Mouse (Mus musculus): Measurements from ENCODE around the gene Plxna1.

The Plxna1 gene

GRCm38 (mm10) chr6:89285116-89285515 is 77.3 kb downstream of the Plxna1 start:
- TF ChIP-seq GATA4 (IDR thresholded peaks at IDR 0.05; ENCODE audit: insufficient replicate concordance, low read length): no peak

GRCm38 (mm10) chr6:89283095-89283494 is 79.3 kb downstream of the Plxna1 start:
- no peak for TF ChIP-seq GATA4 (IDR thresholded peaks at IDR 0.05; ENCODE audit: insufficient replicate concordance, low read length)

- TF ChIP-seq GATA4 (IDR thresholded peaks at IDR 0.05; ENCODE audit: insufficient replicate concordance, low read length): no peak
Observed at GRCm38 (mm10) chr6:89282626-89283025, 79.8 kb downstream of the Plxna1 start.

GRCm38 (mm10) chr6:89281492-89282332 is 80.7 kb downstream of the Plxna1 start:
- TF ChIP-seq GATA4 (IDR thresholded peaks at IDR 0.05; ENCODE audit: insufficient replicate concordance, low read length): no peak

GRCm38 (mm10) chr6:89280555-89280954 is 81.9 kb downstream of the Plxna1 start:
- no peak for TF ChIP-seq GATA4 (IDR thresholded peaks at IDR 0.05; ENCODE audit: insufficient replicate concordance, low read length)

- no peak for TF ChIP-seq GATA4 (IDR thresholded peaks at IDR 0.05; ENCODE audit: insufficient replicate concordance, low read length)
Observed at GRCm38 (mm10) chr6:89271731-89272475, 90.5 kb downstream of the Plxna1 start.

- TF ChIP-seq GATA4 (IDR thresholded peaks at IDR 0.05; ENCODE audit: insufficient replicate concordance, low read length): no peak
Observed at GRCm38 (mm10) chr6:89267181-89267580, 95.2 kb downstream of the Plxna1 start.

Measured in liver, adult (tissue).